Mouse (Mus musculus) megakaryocyte progenitor cell, adult 5-6 weeks (primary cell): Measurements from ENCODE around the gene Fancc. TPM values are rescaled to one million over a fixed set of nuclear protein-coding genes. Genes with fewer than 3 reads are reported as not detected.

Source experiments
- ATAC-seq: replicated peaks from 2 replicates; pipeline ENCODE4 v1.8.0; 2016; ENCODE audit warnings: mild to moderate bottlenecking, moderate TSS enrichment, inconsistent platforms; ENCODE audit not compliant: poor library complexity
- total RNA-seq, 2 experiments: library from RNA; stranded (forward) in 1 of 2; stranded (reverse) in 1 of 2; fragments of 157-497, 149-512 nt in 1 of 2; fragments of 200-1000 nt in 1 of 2; gene quantifications; 2 replicates each; pipeline versions ENCODE4 v1.2.3 to v1.2.4; 2015 to 2017

Gene Fancc
- total RNA-seq, 2 experiments from 2014 or later, result 11.6 to 16.7 TPM

DNA sequence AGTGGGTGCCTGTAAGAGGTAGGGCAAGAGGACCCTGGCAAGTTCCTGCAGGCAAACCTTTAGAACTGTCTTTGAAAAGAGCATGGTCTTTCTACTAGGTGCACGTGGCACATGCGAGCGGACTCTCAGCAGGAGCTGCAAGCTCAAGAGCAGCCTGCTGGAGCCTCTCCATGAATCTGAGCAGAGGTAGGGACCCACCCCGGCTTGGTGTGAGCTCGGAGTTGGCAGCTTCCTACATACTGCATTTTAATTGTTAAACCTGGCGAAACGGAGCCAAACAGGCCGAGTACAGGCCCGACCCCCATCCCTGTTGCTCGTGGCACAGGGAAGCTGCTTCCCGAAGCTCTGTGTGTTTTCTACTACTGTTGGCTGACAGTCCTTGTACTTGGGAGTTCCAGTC, 200.8 kb downstream of the Fancc start:
- ATAC-seq, result no peak

DNA sequence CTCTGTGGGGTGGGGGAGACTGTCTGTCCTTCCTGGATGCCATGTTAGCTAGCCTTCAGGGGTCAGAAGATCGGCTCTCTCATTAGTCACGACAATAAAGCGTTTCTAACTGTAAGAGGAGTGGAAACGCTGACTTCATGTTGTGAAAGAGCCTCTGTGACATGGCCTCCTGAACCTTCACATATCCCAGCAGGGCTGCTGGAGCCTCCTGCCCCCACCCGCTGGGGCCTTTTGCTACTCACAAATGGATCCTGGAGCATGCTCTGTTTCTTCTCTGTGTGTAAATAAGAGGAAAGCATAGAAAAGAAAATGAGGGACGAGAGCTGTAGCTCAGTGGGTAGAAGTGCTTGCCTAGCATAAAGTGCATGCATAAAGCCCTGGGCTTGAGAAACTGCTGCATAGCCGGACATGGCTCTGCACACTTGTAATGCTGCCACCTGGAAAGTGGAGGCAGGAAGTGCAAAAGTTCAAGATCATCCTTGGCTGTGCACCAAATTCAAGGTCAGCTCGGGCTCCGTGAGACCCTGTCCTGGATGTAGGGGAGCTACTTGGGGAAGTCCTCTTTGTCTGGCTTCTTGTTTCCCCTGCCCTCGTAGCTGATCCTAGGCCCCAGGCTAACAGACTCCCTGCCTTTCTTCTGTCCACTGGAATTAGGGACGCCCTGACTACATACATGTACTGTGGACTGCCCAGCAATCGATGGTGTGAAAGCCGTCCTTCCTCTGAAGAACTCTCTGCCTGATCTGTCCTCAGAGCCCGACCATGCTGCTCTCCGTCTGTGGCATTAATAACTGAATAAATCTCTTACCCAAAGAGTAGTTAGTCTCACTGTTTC, 202.5 kb downstream of the Fancc start:
- ATAC-seq, result no peak

DNA sequence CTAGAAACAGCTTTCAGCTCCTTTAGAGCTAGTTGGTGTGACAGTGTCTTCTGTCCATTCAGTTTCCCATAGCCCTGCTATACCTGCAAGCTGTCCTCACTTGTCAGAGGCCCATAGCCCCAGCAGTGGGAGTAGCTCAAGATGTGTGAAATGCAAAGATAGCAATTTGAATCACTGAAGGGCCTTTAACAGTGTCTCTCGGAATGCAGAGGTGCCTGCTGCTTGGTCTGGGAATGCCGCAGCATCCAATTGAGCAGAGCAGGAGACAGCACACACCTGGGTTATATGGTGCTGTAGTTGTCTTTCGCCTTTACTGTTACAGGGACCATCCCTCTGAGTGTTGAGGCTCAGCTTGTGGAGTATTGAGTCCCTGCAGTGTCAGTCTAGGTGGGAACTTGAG, 203.4 kb downstream of the Fancc start:
- ATAC-seq, result no peak

- ATAC-seq, result no peak
Observed at GRCm38 (mm10) chr13:63291016-63291415, 206.1 kb downstream of the Fancc start.

GRCm38 (mm10) chr13:63290126-63290525, 207.0 kb downstream of the Fancc start:
- ATAC-seq, result no peak

- ATAC-seq, result no peak
Observed at GRCm38 (mm10) chr13:63289687-63290086, 207.4 kb downstream of the Fancc start.

DNA sequence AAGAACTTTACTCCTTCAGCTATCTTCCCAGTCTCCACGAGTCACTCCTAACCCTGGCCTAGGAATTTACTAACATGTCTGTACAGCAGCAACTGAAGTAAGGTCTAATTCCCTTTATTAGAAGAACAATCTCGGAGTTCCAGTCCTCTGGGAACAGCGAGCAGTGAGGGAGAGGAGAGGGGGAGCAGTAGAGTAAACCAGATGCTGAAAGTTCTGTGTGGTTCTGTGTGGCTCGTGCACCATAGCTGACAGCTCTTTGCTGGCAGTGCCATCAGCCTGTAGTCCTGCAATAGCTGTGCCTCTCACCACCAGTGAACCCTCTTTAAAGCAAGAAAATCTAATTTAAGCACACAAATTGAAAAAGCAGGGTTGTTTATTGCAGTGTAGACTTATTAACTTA, 207.9 kb downstream of the Fancc start:
- ATAC-seq, result no peak

GRCm38 (mm10) chr13:63286483-63287102, 210.5 kb downstream of the Fancc start:
- peak; percentile 73 for ATAC-seq

GRCm38 (mm10) chr13:63284748-63285147, 212.3 kb downstream of the Fancc start:
- ATAC-seq, result no peak

DNA sequence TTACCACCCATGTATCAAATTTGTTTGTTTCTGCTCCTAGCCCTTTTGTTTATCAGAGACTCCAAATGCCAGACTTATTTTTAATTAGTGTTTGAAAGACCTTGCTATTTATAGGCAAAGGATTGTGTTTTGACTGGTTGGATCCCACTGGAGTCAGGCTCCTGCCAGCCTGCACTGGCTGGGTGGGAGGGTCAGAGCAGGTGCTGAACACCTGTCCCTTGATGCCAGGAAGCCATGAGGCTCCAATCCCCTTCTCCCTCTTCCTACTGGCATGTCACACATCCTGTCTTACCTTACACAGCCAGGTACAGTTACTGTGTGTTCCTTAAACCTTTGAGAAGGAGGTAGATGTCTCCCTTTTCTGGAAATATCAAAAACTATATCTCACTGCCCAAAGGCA, 213.8 kb downstream of the Fancc start:
- ATAC-seq, result no peak

DNA sequence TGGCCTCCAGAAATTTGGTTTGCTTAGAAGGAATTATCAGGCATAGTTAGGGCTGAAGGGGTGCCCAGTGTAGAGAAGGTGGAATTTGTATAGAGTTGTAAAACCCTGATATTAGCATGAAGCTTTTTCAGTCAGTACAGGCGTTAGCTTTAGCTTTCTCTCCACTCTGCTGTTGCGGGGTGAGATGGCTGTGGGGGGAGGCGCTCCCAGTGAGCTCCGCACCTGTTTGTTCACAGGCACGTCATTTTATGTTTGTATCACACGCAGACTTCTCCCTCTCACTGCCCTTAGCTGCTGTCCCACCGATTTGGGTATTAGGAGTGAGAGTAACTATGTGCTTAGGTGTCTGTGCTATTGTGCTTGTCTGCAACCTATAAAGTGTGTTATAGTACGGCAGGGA, 215.9 kb downstream of the Fancc start:
- ATAC-seq, result no peak

- ATAC-seq, result no peak
Observed at GRCm38 (mm10) chr13:63280344-63280743, 216.7 kb downstream of the Fancc start.

DNA sequence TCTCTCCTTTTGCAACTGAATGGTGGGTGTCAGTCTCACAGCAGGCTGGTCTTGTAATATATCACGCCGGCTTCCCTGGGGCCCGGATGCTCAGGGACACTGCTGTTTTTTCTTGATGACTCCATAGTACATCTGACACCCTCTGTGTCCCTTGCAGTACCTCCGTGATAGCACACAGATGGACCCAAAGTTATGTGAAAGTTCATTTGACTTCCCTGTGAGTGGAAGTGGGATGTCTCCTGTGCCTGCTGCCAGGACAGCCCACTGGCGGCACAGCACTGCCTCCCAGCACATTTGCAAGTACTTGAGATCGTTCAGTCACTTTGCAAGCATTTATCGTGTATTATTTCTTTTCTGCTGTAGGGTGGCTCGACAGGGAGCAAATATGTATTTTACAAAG, 217.3 kb downstream of the Fancc start:
- no peak for ATAC-seq

DNA sequence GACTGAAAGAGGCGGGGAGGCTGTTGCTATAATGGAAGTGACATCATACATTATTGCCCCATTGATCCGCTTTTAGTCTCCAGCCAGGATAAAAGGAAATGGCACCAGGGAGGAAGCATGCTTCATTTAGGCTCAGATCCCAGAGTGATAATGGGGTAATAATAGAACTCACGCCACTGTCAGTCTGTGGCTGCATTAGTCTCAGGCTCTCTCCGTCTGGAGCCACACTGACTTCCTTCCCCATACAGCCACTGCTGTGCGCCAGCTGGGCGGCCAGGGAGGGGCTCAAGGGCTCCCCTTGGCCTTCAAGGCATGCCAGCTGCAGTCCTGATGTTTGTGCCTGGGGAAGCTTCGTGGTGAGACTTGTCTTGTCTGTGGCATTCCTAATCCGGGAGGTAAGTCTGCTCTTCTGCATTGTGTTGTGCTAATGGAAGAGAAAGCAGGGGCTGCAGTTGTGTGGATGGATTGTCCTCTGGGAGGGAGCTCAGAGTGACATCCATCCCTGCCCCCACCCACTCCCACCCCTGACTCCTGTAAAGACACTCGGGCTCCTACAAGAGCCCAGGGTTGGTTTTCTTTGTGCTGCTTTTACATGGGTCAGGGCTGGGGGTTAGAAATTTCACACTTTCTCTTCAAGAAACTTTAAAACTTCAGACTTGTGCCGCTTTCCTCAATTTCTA, 218.1 kb downstream of the Fancc start:
- peak; percentile 98 for ATAC-seq

DNA sequence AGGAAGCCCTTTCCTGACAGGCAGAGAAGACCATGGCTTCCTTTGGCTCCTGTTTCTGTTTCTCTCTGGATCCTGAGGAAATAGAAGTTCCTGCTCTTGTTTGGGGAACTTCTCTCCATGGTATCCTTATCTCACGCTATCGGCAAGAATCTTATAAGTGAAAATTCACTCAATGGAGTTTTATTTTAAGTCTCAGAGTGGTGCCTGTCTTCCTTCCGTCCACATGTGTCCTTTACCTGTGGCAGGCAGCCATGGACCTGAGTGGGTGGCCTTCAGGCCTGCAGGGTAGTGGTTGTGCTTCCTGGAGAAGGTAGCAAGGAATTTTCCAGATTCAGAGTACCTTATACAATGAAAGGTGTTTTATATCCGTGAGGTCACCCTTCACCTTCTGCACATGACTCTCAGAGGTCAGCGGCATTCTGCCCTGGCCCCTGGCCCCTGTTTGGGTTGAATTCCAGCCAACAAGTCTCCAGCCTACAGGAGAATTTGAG, 218.9 kb downstream of the Fancc start:
- ATAC-seq, result no peak

- ATAC-seq, result no peak
Observed at GRCm38 (mm10) chr13:63277316-63277715, 219.8 kb downstream of the Fancc start.

GRCm38 (mm10) chr13:63276389-63276788, 220.7 kb downstream of the Fancc start:
- ATAC-seq, result no peak

- ATAC-seq, result no peak
Observed at GRCm38 (mm10) chr13:63274488-63275166, 222.5 kb downstream of the Fancc start.

GRCm38 (mm10) chr13:63273859-63274258, 223.2 kb downstream of the Fancc start:
- ATAC-seq, result no peak

DNA sequence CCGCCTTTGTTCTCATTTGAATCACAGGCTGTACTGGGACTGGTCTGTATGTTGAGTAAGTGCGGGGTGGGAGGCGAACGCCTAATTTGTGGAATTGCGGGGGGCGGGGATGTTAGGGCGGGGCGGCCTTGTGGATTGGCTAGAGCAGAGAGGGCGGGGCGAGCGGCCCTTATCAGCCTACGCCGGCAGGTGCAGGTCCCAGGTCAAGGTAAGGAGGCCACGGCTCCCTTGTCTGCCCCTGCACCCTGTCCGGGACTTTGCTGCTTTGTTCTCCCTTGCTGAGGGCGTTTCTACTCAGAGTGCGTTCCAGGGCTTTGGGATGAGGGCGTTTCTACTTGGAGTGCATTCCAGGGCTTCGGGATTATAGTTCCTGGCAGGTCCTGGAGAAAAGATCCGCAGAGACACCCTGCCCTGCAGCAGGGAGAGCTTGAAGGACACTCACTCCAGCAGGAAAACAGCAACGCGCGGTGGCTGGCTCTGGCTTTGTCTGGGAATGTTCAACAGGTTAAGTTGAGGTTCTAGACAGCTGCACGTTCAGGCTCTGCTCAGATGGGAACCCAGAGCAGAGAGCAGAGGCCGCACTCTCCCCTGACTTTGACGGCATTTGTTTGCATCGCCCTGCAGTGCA, 224.4 kb downstream of the Fancc start:
- no peak for ATAC-seq
